Mouse (Mus musculus) intestine, embryonic 14.5 days (tissue): Measurements from ENCODE around the gene Fbn1. TPM values are rescaled to one million over a fixed set of nuclear protein-coding genes. Genes with fewer than 3 reads are reported as not detected.
A peak's percentile ranks its signal among the peaks of the same experiment; 100 is the strongest.

Experiments used
- ATAC-seq: fragments of 200-750 bp; cut with Nextera tagmentation; replicated peaks from 2 replicates; pipeline ENCODE4 v1.8.0; 2017; ENCODE audit warnings: low read depth, moderate number of reproducible peaks, moderate TSS enrichment, moderate library complexity; ENCODE audit not compliant: low FRiP score, low TSS enrichment
- DNase-seq: peaks from one replicate; pipeline ENCODE4 v3.0.0-alpha.2; 2018; ENCODE audit warnings: low spot score
- H3K27ac ChIP-seq: fragments of 300-500 bp; sonication (generic); 2 replicates; pipeline ENCODE4 v1.5.1; 2014; ENCODE audit warnings: low read depth, mild to moderate bottlenecking, control low read depth
- H3K27me3 ChIP-seq: fragments of 300-500 bp; sonication (generic); replicated peaks from 2 replicates; pipeline ENCODE4 v1.6.1; 2014; ENCODE audit warnings: low read length, control low read depth; ENCODE audit not compliant: control insufficient read depth, insufficient read depth
- H3K36me3 ChIP-seq: fragments of 300-500 bp; sonication (generic); 2 replicates; pipeline ENCODE4 v1.6.1; 2014; ENCODE audit warnings: low read length, control low read depth; ENCODE audit not compliant: control insufficient read depth, insufficient read depth
- H3K4me1 ChIP-seq: fragments of 300-500 bp; sonication (generic); replicated peaks from 2 replicates; pipeline ENCODE4 v1.6.1; 2014; ENCODE audit warnings: low read length, control low read depth, mixed read lengths; ENCODE audit not compliant: control insufficient read depth, insufficient read depth
- H3K4me2 ChIP-seq: fragments of 300-500 bp; sonication (generic); 2 replicates; pipeline ENCODE4 v1.6.1; 2014; ENCODE audit warnings: low read length
- H3K4me3 ChIP-seq: fragments of 300-500 bp; sonication (generic); 2 replicates; pipeline ENCODE4 v1.5.1; 2014; ENCODE audit warnings: low read depth, low read length, control low read depth, mixed read lengths
- H3K9ac ChIP-seq: fragments of 300-500 bp; sonication (generic); 2 replicates; pipeline ENCODE4 v1.6.1; 2014; ENCODE audit warnings: mild to moderate bottlenecking, low read length
- H3K9me3 ChIP-seq: fragments of 300-500 bp; sonication (generic); 2 replicates; pipeline ENCODE4 v1.6.1; 2016; ENCODE audit warnings: low read length, control low read depth; ENCODE audit not compliant: control insufficient read depth
- WGBS: fragments of 180-500 bp; shearing (Covaris S2); extraction: QIAGEN DNeasy Blood & Tissue Kit; methylation state at CpG from one replicate; pipeline ENCODE4 v1.1.7; 2014; 5-methylcytosine and 5-hydroxymethylcytosine counted together
- polyA plus RNA-seq: library from polyadenylated mRNA; unstranded; fragments of >200 nt; fragmentation: Nextera tagmentation; extraction: Ambion mirVana; gene quantifications from 2 replicates; pipeline ENCODE4 v1.2.1, GENCODE M21; 2014

Fbn1 gene
- polyA plus RNA-seq, 1 experiment from 2014 or later, result 45.1 TPM

GRCm38 (mm10) chr2:125369666-125370065 lies 138.1 kb downstream of the Fbn1 start:
- H3K27ac ChIP-seq, result no peak overlapping the region
- H3K36me3 ChIP-seq, result peaks cover 79% of the 10 kb centered on the region
- H3K4me1 ChIP-seq, result no peaks in the 10 kb centered on the region
- H3K4me2 ChIP-seq, result no peak overlapping the region
- ATAC-seq (no peak), DNase-seq (no peak)
- no peak overlapping the region for H3K4me3 ChIP-seq
- 93% methylated on average over 8 of the region's 8 CpGs for WGBS
- H3K9me3 ChIP-seq, result no peaks in the 10 kb centered on the region
- H3K27me3 ChIP-seq, result no peaks in the 10 kb centered on the region
- H3K9ac ChIP-seq, result no peak overlapping the region

- Histone ChIP-seq H3K27me3 (no peaks in the 10 kb centered on the region), H3K9ac (no peak overlapping the region), H3K9me3 (no peaks in the 10 kb centered on the region), H3K4me3 (no peak overlapping the region), H3K4me2 (no peak overlapping the region), H3K4me1 (no peaks in the 10 kb centered on the region), H3K27ac (no peak overlapping the region), H3K36me3 (peaks cover 78% of the 10 kb centered on the region)
- DNase-seq (no peak), ATAC-seq (no peak)
- 72% methylated on average over 4 of the region's 4 CpGs for WGBS
These were observed 139.2 kb downstream of the Fbn1 start for GRCm38 (mm10) chr2:125368616-125369015.

- WGBS, result 78% methylated on average over 4 of the region's 4 CpGs
These were observed 146.1 kb downstream of the Fbn1 start for GRCm38 (mm10) chr2:125361661-125362060.

GRCm38 (mm10) chr2:125356486-125356885 lies 151.3 kb downstream of the Fbn1 start:
- WGBS, result 25% methylated on average over 3 of the region's 3 CpGs
- H3K27me3 ChIP-seq, result no peaks in the 10 kb centered on the region
- H3K36me3 ChIP-seq, result peaks cover 41% of the 10 kb centered on the region
- no peak overlapping the region for H3K4me3 ChIP-seq
- H3K9me3 ChIP-seq, result no peaks in the 10 kb centered on the region
- H3K9ac ChIP-seq, result no peak overlapping the region
- peak overlapping the region; percentile 51; the same call in 1 of the 2 replicates for H3K27ac ChIP-seq
- H3K4me2 ChIP-seq, result no peak overlapping the region
- DNase-seq, result no peak
- H3K4me1 ChIP-seq, result peaks cover 18% of the 10 kb centered on the region
- ATAC-seq, result no peak

More at GRCm38 (mm10) chr2:125361661-125362060, 146.1 kb downstream of the Fbn1 start:
- Histone ChIP-seq H3K4me2 (no peak overlapping the region), H3K36me3 (peaks cover 78% of the 10 kb centered on the region), H3K27me3 (no peaks in the 10 kb centered on the region), H3K4me1 (no peaks in the 10 kb centered on the region), H3K27ac (no peak overlapping the region), H3K9me3 (no peaks in the 10 kb centered on the region), H3K9ac (no peak overlapping the region), H3K4me3 (no peak overlapping the region)
- no peak for DNase-seq
- no peak for ATAC-seq

GRCm38 (mm10) chr2:125356068-125356467 lies 151.7 kb downstream of the Fbn1 start:
- Histone ChIP-seq H3K36me3 (peaks cover 41% of the 10 kb centered on the region), H3K27ac (peak overlapping the region; percentile 51; the same call in 1 of the 2 replicates), H3K9ac (no peak overlapping the region), H3K27me3 (no peaks in the 10 kb centered on the region), H3K4me3 (no peak overlapping the region), H3K4me1 (peaks cover 18% of the 10 kb centered on the region), H3K4me2 (no peak overlapping the region), H3K9me3 (no peaks in the 10 kb centered on the region)
- DNase-seq (no peak), ATAC-seq (peak; percentile 27; the same call in 1 of the 2 replicates)
- whole genome bisulfite sequencing, result 58% methylated on average over 5 of the region's 5 CpGs

- no peak overlapping the region for H3K9ac ChIP-seq
- 36% methylated on average over 11 of the region's 11 CpGs for WGBS
- ATAC-seq (no peak), DNase-seq (peak; percentile 61)
- no peak overlapping the region for H3K4me3 ChIP-seq
- no peaks in the 10 kb centered on the region for H3K27me3 ChIP-seq
- H3K36me3 ChIP-seq, result peaks cover 41% of the 10 kb centered on the region
- peaks cover 18% of the 10 kb centered on the region for H3K4me1 ChIP-seq
- H3K9me3 ChIP-seq, result no peaks in the 10 kb centered on the region
- no peak overlapping the region for H3K4me2 ChIP-seq
- peak overlapping the region; percentile 51; the same call in 1 of the 2 replicates for H3K27ac ChIP-seq
These were observed 152.4 kb downstream of the Fbn1 start for GRCm38 (mm10) chr2:125355216-125355971.

- no peak overlapping the region for H3K9ac ChIP-seq
- no peak overlapping the region for H3K4me2 ChIP-seq
- no peak overlapping the region for H3K27ac ChIP-seq
- DNase-seq, result no peak
- no peak for ATAC-seq
- H3K4me1 ChIP-seq, result peaks cover 18% of the 10 kb centered on the region
- no peak overlapping the region for H3K4me3 ChIP-seq
- peaks cover 42% of the 10 kb centered on the region for H3K36me3 ChIP-seq
- 79% methylated on average over 11 of the region's 11 CpGs for WGBS
- H3K9me3 ChIP-seq, result no peaks in the 10 kb centered on the region
- no peaks in the 10 kb centered on the region for H3K27me3 ChIP-seq
These were observed 153.2 kb downstream of the Fbn1 start for GRCm38 (mm10) chr2:125354587-125354986.

GRCm38 (mm10) chr2:125349144-125349543 lies 158.6 kb downstream of the Fbn1 start:
- WGBS, result 79% methylated on average over 5 of the region's 5 CpGs
- Histone ChIP-seq H3K9ac (no peak overlapping the region), H3K4me1 (no peaks in the 10 kb centered on the region), H3K4me3 (no peak overlapping the region), H3K27ac (no peak overlapping the region), H3K27me3 (no peaks in the 10 kb centered on the region), H3K4me2 (no peak overlapping the region), H3K36me3 (peaks cover 68% of the 10 kb centered on the region), H3K9me3 (no peaks in the 10 kb centered on the region)
- DNase-seq (no peak), ATAC-seq (no peak)
